Comparison of ENCODE assay signal across 15 mouse cellular contexts in the genomic region with DNA sequence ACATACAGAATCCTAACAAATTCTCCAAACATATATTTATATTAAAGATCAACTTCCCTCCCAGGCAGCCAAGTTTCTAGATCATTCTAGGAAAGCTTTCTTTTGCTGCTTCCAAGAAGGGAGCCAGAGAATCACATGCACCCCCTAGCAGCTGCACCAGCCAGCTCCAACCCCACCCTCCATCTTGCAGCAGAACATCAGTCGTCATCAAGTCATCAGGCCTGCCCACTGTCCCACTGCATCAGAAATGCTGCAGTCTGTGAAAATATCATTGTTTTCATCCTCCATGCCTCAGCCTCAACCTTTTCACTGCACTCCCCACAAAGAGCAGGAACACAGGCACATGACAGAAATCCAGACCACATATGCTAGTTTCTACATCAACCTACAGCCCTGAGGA.
DNase-seq lines count a peak whose midpoint lies in the region; ATAC-seq lines count a peak whose summit lies in the region.
"Had no signal": no experiment of that assay in that cellular context is flagged by ENCODE, and none has a peak within 500 bp of the region (broad histone marks: within the 10 kb centered on the region; RNA-seq: fewer than 3 reads in every experiment).

No protein-coding gene starts in this region.

- WGBS in forebrain, embryonic 15.5 days: 32% methylated on average over 1 of the region's 1 CpGs
- WGBS in midbrain, embryonic 11.5 days: 28% methylated on average over 1 of the region's 1 CpGs

- 0 out of 2 replicates have a peak, but pooled peaks have one; percentile 14 for ATAC-seq in forebrain, embryonic 15.5 days (replicated peaks)
- ATAC-seq in midbrain, embryonic 11.5 days (ENCODE audit: low FRiP score): no peak
- ATAC-seq: Patski had no signal

- 0 out of 2 replicates have a peak, but pooled peaks cover 5% of the 10 kb centered on the region for H3K4me1 ChIP-seq in forebrain, embryonic 15.5 days
- 0 out of 2 replicates have a peak, but pooled peaks cover 2% of the 10 kb centered on the region for H3K4me1 ChIP-seq in midbrain, embryonic 11.5 days (ENCODE audit: control insufficient read depth, insufficient read depth, low read length)
- H3K4me1 ChIP-seq: embryonic facial prominence, embryonic 15.5 days; heart, embryonic 13.5 days; limb, embryonic 15.5 days had no signal

- no peaks in the 10 kb centered on the region for H3K9me3 ChIP-seq in forebrain, embryonic 15.5 days
- no peaks in the 10 kb centered on the region for H3K9me3 ChIP-seq in midbrain, embryonic 11.5 days (ENCODE audit: control insufficient read depth, low read length)
- H3K9me3 ChIP-seq: embryonic facial prominence, embryonic 15.5 days; heart, embryonic 13.5 days; limb, embryonic 15.5 days had no signal

- H3K9ac ChIP-seq in forebrain, embryonic 15.5 days (replicated peaks): 0 out of 2 replicates have a peak overlapping the region, but pooled peaks have one; percentile 41
- peak overlapping the region; percentile 57; the same call in 1 of the 2 replicates for H3K9ac ChIP-seq in midbrain, embryonic 11.5 days (ENCODE audit: low read length)
- H3K9ac ChIP-seq: embryonic facial prominence, embryonic 15.5 days; heart, embryonic 13.5 days; limb, embryonic 15.5 days had no signal

- peak overlapping the region; percentile 94; the same call in 1 of the 2 replicates for H3K27ac ChIP-seq in forebrain, embryonic 15.5 days (replicated peaks)
- no peak overlapping the region for H3K27ac ChIP-seq in midbrain, embryonic 11.5 days (ENCODE audit: low read depth, low read length)
- H3K27ac ChIP-seq: embryonic facial prominence, embryonic 15.5 days; heart, embryonic 13.5 days; limb, embryonic 15.5 days had no signal

- H3K4me2 ChIP-seq in forebrain, embryonic 15.5 days (replicated peaks): peak overlapping the region; percentile 48
- peak overlapping the region; percentile 56 for H3K4me2 ChIP-seq in midbrain, embryonic 11.5 days
- H3K4me2 ChIP-seq: embryonic facial prominence, embryonic 15.5 days; heart, embryonic 13.5 days; limb, embryonic 15.5 days had no signal

- H3K4me3 ChIP-seq in forebrain, embryonic 15.5 days: peak overlapping the region; percentile 42
- H3K4me3 ChIP-seq in midbrain, embryonic 11.5 days (ENCODE audit: low read depth, low read length): peak overlapping the region; percentile 33
- H3K4me3 ChIP-seq: embryonic facial prominence, embryonic 15.5 days; heart, embryonic 13.5 days; limb, embryonic 15.5 days had no signal

- peak; percentile 4 for DNase-seq in layer of hippocampus, adult 9-11 months
- DNase-seq in layer of hippocampus, adult 8-10 months (ENCODE audit: low spot score in 2 of 2): no peak
- no peak for DNase-seq in midbrain, embryonic 11.5 days (ENCODE audit: low spot score, missing footprints)
- peak; percentile 1 for DNase-seq in retina, embryonic 14.5 days (ENCODE audit: low spot score)
- DNase-seq in thymus, postnatal 10 days (ENCODE audit: low spot score in 2 of 2): no peak
- DNase-seq in gastrocnemius, postnatal 25 days: no peak
- DNase-seq in heart, postnatal 4 days: no peak
- DNase-seq: adrenal gland, adult 8-10 months; kidney, postnatal 10 days; thymus, postnatal 4 days had no signal

- H3K36me3 ChIP-seq in forebrain, embryonic 15.5 days: 0 out of 2 replicates have a peak, but pooled peaks cover 9% of the 10 kb centered on the region
- peaks cover 2% of the 10 kb centered on the region; the same call in 1 of the 2 replicates for H3K36me3 ChIP-seq in midbrain, embryonic 11.5 days (ENCODE audit: control insufficient read depth, insufficient read depth, low read length)
- H3K36me3 ChIP-seq: embryonic facial prominence, embryonic 15.5 days; heart, embryonic 13.5 days; limb, embryonic 15.5 days had no signal

- H3K27me3 ChIP-seq in forebrain, embryonic 15.5 days: no peaks in the 10 kb centered on the region
- peaks cover 13% of the 10 kb centered on the region for H3K27me3 ChIP-seq in midbrain, embryonic 11.5 days (ENCODE audit: control insufficient read depth, insufficient read depth, low read length)

Comparison
In these comparisons a context has a peak if more than half of its experiments do, and no peak if none do; other contexts are left out.
1. DNase-seq: peak in layer of hippocampus, adult 9-11 months (single experiment) and retina, embryonic 14.5 days (single experiment); none in layer of hippocampus, adult 8-10 months (0 of 2), midbrain, embryonic 11.5 days (single experiment), thymus, postnatal 10 days (0 of 2), gastrocnemius, postnatal 25 days (single experiment) and heart, postnatal 4 days (single experiment).